Mouse (Mus musculus) liver, embryonic 12.5 days (tissue): ENCODE data around the gene Zbtb7a. TPM values are rescaled to one million over a fixed set of nuclear protein-coding genes. Genes with fewer than 3 reads are reported as not detected.

Experiments
- ATAC-seq: fragments of 200-750 bp; cut with Nextera tagmentation; 2 replicates; pipeline ENCODE4 v1.8.0; 2017; ENCODE audit warnings: moderate number of reproducible peaks, mild to moderate bottlenecking, moderate library complexity
- H3K27ac ChIP-seq: fragments of 300-500 bp; sonication (generic); 2 replicates; pipeline ENCODE4 v1.5.1; 2016; ENCODE audit warnings: mild to moderate bottlenecking
- H3K27me3 ChIP-seq: fragments of 300-500 bp; sonication (generic); replicated peaks from 2 replicates; pipeline ENCODE4 v1.6.1; 2016; ENCODE audit warnings: mild to moderate bottlenecking, moderate library complexity
- H3K36me3 ChIP-seq: fragments of 300-500 bp; sonication (generic); 2 replicates; pipeline ENCODE4 v1.6.1; 2016; ENCODE audit warnings: mild to moderate bottlenecking, moderate library complexity
- H3K4me1 ChIP-seq: fragments of 300-500 bp; sonication (generic); 2 replicates; pipeline ENCODE4 v1.6.1; 2016
- H3K4me2 ChIP-seq: fragments of 300-500 bp; sonication (generic); 2 replicates; pipeline ENCODE4 v1.6.1; 2016; ENCODE audit warnings: mild to moderate bottlenecking, moderate library complexity
- H3K4me3 ChIP-seq: fragments of 300-500 bp; sonication (generic); 2 replicates; pipeline ENCODE4 v1.5.1; 2016; ENCODE audit warnings: mild to moderate bottlenecking, moderate library complexity
- H3K9ac ChIP-seq: fragments of 300-500 bp; sonication (generic); 2 replicates; pipeline ENCODE4 v1.6.1; 2016; ENCODE audit warnings: mild to moderate bottlenecking, moderate library complexity
- H3K9me3 ChIP-seq: fragments of 300-500 bp; sonication (generic); replicated peaks from 2 replicates; pipeline ENCODE4 v1.6.1; 2016; ENCODE audit warnings: mild to moderate bottlenecking, moderate library complexity
- WGBS: fragments of 180-500 bp; shearing (Covaris S2); methylation state at CpG from one replicate; pipeline ENCODE4 v1.1.7; 2016; ENCODE audit not compliant: insufficient replicate concordance; 5-methylcytosine and 5-hydroxymethylcytosine counted together
- polyA plus RNA-seq: library from polyadenylated mRNA; unstranded; fragments of >200 nt; fragmentation: Nextera tagmentation; extraction: Ambion mirVana; gene quantifications from 2 replicates; pipeline ENCODE4 v1.2.1, GENCODE M21; 2016

The Zbtb7a gene
- 74.0 and 76.0 TPM in 2 replicates for polyA plus RNA-seq

GRCm38 (mm10) chr10:81134966-81135681, at the start of gene Zbtb7a:
TSS of gene Zbtb7a (plus strand) at chr10:81135220.
- peak within 1 kb of the TSS; percentile 99 for H3K27ac ChIP-seq
- no peaks in the 10 kb centered on the region for H3K9me3 ChIP-seq
- H3K27me3 ChIP-seq = no peaks in the 10 kb centered on the region
- ATAC-seq = 0 out of 2 replicates have a peak, but pooled peaks have one; percentile 3
- peaks cover 51% of the 10 kb centered on the region for H3K4me1 ChIP-seq
- H3K36me3 ChIP-seq = peaks cover 18% of the 10 kb centered on the region
- peak within 1 kb of the TSS; percentile 99 for H3K9ac ChIP-seq
- WGBS = 3% methylated on average over 41 of the region's 41 CpGs
- peak within 1 kb of the TSS; percentile 99 for H3K4me3 ChIP-seq
- peak within 1 kb of the TSS; percentile 94 for H3K4me2 ChIP-seq

DNA sequence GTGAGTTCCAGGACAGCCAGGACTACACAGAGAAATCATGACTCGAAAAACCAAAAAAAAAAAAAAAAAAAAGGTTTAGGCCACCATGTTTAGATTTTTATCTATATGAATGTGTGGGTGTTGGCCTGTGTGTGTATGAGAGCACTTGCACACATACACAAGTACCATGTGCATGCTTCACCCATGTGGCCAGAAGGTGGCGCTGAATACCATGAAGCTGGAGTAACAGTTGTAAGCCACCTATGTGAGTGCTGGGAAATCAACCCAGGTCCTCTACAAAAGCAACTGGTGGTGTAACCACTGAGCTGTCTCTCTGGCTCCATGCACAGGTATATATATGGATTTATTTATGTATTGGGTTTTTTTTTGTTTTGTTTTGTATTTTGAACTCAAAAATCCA, 48.0 kb upstream of the Zbtb7a start:
- peaks cover 3% of the 10 kb centered on the region; the same call in 1 of the 2 replicates for H3K9me3 ChIP-seq
- WGBS = 39% methylated on average over 2 of the region's 2 CpGs
- peaks cover 34% of the 10 kb centered on the region for H3K36me3 ChIP-seq
- 0 out of 2 replicates have a peak, but pooled peaks cover 3% of the 10 kb centered on the region for H3K27me3 ChIP-seq
- H3K4me3 ChIP-seq = no peak overlapping the region
- peaks cover 29% of the 10 kb centered on the region for H3K4me1 ChIP-seq
- no peak overlapping the region for H3K9ac ChIP-seq
- no peak overlapping the region for H3K4me2 ChIP-seq
- H3K27ac ChIP-seq = no peak overlapping the region
- no peak for ATAC-seq

- Histone ChIP-seq H3K27me3 (0 out of 2 replicates have a peak, but pooled peaks cover 3% of the 10 kb centered on the region), H3K36me3 (peaks cover 23% of the 10 kb centered on the region), H3K9me3 (peaks cover 3% of the 10 kb centered on the region; the same call in 1 of the 2 replicates), H3K4me1 (peaks cover 43% of the 10 kb centered on the region), H3K4me3 (no peak overlapping the region), H3K27ac (no peak overlapping the region), H3K9ac (no peak overlapping the region), H3K4me2 (no peak overlapping the region)
- no peak for ATAC-seq
- WGBS = 51% methylated on average over 2 of the region's 2 CpGs
Observed at GRCm38 (mm10) chr10:81089216-81089615, 45.8 kb upstream of the Zbtb7a start.

- Histone ChIP-seq H3K9ac (0 out of 2 replicates have a peak overlapping the region, but pooled peaks have one; percentile 5), H3K4me3 (no peak overlapping the region), H3K4me1 (peaks cover 57% of the 10 kb centered on the region), H3K9me3 (peaks cover 3% of the 10 kb centered on the region; the same call in 1 of the 2 replicates), H3K4me2 (no peak overlapping the region), H3K27me3 (0 out of 2 replicates have a peak, but pooled peaks cover 3% of the 10 kb centered on the region), H3K27ac (no peak overlapping the region), H3K36me3 (peaks cover 23% of the 10 kb centered on the region)
- no peak for ATAC-seq
- 62% methylated on average over 7 of the region's 7 CpGs for WGBS
Observed at GRCm38 (mm10) chr10:81090621-81091020, 44.4 kb upstream of the Zbtb7a start.

DNA sequence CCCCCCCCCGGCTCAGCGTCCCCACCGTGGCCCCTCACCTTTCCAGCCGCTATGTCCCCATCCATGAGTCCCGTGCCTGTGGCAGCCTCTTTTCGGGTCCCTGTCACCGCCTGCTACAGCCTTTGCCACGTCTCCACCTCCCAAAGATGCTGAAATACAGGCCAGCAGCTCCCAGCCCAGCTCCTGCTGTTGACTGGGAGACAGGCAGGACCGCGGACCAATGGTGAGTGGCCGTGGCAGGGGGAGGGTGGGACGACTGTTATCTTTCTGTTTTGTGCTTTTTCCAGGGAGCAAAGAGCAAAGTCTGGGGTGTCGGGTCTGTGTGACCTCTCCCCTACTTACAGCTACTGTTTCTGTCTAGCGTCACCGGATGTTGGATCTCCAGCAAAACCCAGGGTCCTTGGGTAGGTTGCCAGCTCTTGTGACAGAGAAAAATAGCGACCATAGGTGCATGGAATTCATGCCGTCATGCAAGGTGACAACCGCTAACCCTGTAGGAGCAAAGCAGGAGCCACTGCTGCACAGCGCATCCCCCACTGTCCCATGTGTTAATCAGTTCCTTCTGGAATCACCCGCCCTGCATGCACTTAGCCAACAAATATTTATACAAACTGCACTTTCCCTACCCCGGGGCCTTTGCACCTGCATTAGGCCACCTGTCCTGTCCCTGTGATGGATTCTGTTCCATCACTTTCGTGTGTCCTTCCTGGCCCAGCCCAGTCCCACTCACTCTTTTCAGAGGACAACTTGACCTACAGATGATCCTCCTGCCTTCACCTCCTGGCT, 42.4 kb upstream of the Zbtb7a start:
- no peak overlapping the region for H3K9ac ChIP-seq

DNA sequence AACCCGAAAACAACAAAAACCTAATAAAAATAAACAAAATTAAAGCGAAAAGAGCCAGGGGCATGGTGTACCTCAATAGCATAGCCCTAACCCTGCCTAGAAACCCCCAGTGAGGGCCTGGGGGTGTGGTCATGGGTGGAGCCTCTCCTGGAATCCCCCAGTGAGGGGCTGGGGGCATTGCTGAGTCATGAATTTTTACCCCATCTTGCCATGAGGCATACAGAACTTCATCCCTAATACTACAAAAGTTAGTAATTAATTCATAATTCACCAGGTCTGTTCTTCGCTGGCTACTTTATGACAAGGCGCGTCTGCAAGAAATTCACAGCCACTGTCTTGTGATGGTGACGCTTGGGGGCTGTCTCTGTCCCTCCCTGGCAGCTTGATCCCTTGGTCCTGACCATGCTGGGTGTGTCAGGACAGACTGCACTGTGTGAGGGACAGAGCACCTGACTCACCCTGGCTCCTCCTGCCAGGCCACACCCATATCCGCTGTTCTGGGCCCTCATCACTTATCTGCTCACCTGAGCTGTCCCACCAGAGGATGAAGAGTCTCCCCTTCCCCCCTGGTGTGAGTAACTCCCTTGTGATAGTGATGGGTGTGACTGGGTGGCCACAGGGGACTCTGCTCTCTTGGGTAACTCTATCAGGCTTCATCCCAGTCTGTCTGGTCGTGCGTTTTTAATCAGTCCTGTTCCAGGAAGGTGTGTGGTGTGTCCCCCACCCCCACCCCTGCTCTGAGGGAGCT, 39.9 kb upstream of the Zbtb7a start:
- Histone ChIP-seq H3K9ac (0 out of 2 replicates have a peak overlapping the region, but pooled peaks have one; percentile 32), H3K9me3 (peaks cover 6% of the 10 kb centered on the region; the same call in 1 of the 2 replicates), H3K4me3 (no peak overlapping the region; the same call in 1 of the 2 replicates), H3K36me3 (no peaks in the 10 kb centered on the region), H3K4me1 (peaks cover 82% of the 10 kb centered on the region), H3K4me2 (peak overlapping the region; percentile 46), H3K27me3 (0 out of 2 replicates have a peak, but pooled peaks cover 3% of the 10 kb centered on the region), H3K27ac (peak overlapping the region; percentile 75)
- ATAC-seq = peak; percentile 89
- WGBS = 40% methylated on average over 9 of the region's 9 CpGs

More for the DNA sequence above, 42.4 kb upstream of the Zbtb7a start:
- Histone ChIP-seq H3K27me3 (0 out of 2 replicates have a peak, but pooled peaks cover 3% of the 10 kb centered on the region), H3K9me3 (peaks cover 6% of the 10 kb centered on the region; the same call in 1 of the 2 replicates), H3K36me3 (peaks cover 15% of the 10 kb centered on the region), H3K4me3 (peak overlapping the region; percentile 25), H3K4me2 (peak overlapping the region; percentile 31), H3K4me1 (peaks cover 71% of the 10 kb centered on the region), H3K27ac (peak overlapping the region; percentile 42)
- WGBS = 39% methylated on average over 22 of the region's 22 CpGs
- ATAC-seq = peak; percentile 42

DNA sequence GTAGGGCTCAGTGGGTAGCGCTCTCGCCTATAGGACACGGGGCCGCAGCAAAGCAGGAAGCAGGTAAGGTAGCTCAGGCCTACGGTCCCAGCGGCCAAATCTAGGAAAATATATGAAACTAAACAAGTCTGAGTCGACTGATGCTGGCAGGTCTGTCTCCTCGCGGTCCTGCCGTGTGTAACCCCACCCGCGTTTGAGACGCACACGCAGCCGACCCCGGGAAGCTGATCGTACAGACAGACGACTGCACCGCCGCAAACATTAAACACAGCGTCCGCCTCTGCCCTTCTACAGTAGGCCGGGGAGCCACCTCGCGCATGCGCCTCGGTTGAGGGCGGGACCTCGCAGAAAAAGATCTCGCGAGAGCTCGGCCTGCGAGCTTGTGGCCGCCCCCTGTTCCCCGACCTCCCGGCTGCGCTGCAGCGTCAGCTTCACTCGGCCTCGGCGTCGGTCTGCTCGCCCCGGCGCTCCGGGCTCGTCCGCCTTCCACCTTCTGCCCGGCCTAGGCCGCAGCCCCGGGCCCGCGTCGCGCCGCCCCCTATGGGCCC, 29.4 kb upstream of the Zbtb7a start, which contains the start of gene Map2k2:
Gene Map2k2 (plus strand): TSS at position 351 of the 548 bp plus-strand sequence.
- Histone ChIP-seq H3K4me1 (peaks cover 78% of the 10 kb centered on the region), H3K9ac (peak within 1 kb of the TSS; percentile 88)
- WGBS = under 1% methylated on average over 56 of the region's 56 CpGs

GRCm38 (mm10) chr10:81106113-81106721, 28.8 kb upstream of the Zbtb7a start:
- peak; percentile 83 for ATAC-seq
- Histone ChIP-seq H3K36me3 (peaks cover 37% of the 10 kb centered on the region), H3K4me1 (peaks cover 78% of the 10 kb centered on the region), H3K9ac (peak overlapping the region; percentile 88), H3K27ac (peak overlapping the region; percentile 99), H3K4me2 (peak overlapping the region; percentile 94), H3K4me3 (peak overlapping the region; percentile 81), H3K9me3 (no peaks in the 10 kb centered on the region), H3K27me3 (no peaks in the 10 kb centered on the region)
- WGBS = 2% methylated on average over 35 of the region's 35 CpGs

More for the DNA sequence above, 29.4 kb upstream of the Zbtb7a start, which contains the start of gene Map2k2:
- peaks cover 31% of the 10 kb centered on the region for H3K36me3 ChIP-seq
- ATAC-seq = peak; percentile 89
- H3K4me2 ChIP-seq = peak within 1 kb of the TSS; percentile 94
- H3K27ac ChIP-seq = peak within 1 kb of the TSS; percentile 99
- H3K4me3 ChIP-seq = peak within 1 kb of the TSS; percentile 81
- no peaks in the 10 kb centered on the region for H3K9me3 ChIP-seq
- H3K27me3 ChIP-seq = no peaks in the 10 kb centered on the region

DNA sequence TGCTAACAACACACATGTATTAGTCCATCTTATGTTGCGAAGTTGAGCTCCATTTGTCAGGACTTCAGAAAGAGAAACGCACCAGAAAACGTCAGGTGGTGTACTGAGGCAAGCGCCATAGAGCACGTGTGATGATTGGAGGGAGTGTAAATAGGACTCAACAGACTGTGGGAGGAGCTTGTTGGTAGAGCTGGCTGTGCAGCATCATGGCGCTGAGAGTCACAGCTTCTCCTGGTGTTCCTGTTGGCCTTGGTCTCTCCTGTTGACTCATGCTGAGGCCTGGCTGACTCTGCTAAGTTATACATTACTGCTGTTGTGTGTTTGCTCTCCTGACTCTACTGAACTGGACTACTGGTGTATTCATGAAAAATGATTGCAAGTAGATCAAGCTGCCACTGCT, 22.1 kb upstream of the Zbtb7a start:
- no peak for ATAC-seq
- WGBS = 83% methylated on average over 6 of the region's 6 CpGs
- Histone ChIP-seq H3K9ac (no peak overlapping the region), H3K36me3 (peaks cover 96% of the 10 kb centered on the region), H3K27ac (no peak overlapping the region), H3K9me3 (no peaks in the 10 kb centered on the region), H3K4me3 (no peak overlapping the region), H3K4me1 (peaks cover 30% of the 10 kb centered on the region), H3K27me3 (no peaks in the 10 kb centered on the region), H3K4me2 (no peak overlapping the region)

- no peak overlapping the region for H3K4me2 ChIP-seq
- no peak overlapping the region for H3K9ac ChIP-seq
- peaks cover 98% of the 10 kb centered on the region for H3K36me3 ChIP-seq
- H3K9me3 ChIP-seq = no peaks in the 10 kb centered on the region
- H3K27ac ChIP-seq = no peak overlapping the region
- 81% methylated on average over 10 of the region's 10 CpGs for WGBS
- no peaks in the 10 kb centered on the region for H3K27me3 ChIP-seq
- no peak for ATAC-seq
- H3K4me3 ChIP-seq = no peak overlapping the region
- H3K4me1 ChIP-seq = peaks cover 25% of the 10 kb centered on the region
Observed at GRCm38 (mm10) chr10:81119625-81120024, 15.4 kb upstream of the Zbtb7a start.
